Mouse (Mus musculus): ENCODE results near the gene Lefty1.
"Not testable (repeated sequence)": the region's sequence is repeated elsewhere in the genome, so short reads cannot be mapped to it uniquely, and the experiment has no call there.

Gene Lefty1

DNA sequence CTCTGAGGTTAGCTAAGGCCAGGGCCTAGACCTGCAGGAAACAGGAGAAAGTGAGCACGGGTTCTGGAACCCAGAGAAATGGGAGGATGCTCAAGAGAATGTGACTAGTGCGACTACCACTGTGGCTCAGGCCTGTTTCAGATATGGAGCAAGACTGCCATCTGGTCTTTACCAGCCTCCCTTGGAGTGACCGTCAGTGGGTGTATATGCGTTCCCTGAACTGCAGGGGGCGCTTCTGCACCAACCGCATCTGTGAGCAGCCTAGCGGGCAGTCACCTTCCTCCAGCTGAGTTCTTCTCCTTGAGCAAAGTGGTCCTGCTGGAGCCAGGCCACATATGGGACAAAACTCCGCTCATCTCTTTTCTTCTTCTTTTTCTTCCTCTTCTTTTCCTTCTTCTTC, 15.1 kb upstream of the Lefty1 start:
- DNase-seq (ENCODE audit: low spot score in 2 of 2), result no peak

DNA sequence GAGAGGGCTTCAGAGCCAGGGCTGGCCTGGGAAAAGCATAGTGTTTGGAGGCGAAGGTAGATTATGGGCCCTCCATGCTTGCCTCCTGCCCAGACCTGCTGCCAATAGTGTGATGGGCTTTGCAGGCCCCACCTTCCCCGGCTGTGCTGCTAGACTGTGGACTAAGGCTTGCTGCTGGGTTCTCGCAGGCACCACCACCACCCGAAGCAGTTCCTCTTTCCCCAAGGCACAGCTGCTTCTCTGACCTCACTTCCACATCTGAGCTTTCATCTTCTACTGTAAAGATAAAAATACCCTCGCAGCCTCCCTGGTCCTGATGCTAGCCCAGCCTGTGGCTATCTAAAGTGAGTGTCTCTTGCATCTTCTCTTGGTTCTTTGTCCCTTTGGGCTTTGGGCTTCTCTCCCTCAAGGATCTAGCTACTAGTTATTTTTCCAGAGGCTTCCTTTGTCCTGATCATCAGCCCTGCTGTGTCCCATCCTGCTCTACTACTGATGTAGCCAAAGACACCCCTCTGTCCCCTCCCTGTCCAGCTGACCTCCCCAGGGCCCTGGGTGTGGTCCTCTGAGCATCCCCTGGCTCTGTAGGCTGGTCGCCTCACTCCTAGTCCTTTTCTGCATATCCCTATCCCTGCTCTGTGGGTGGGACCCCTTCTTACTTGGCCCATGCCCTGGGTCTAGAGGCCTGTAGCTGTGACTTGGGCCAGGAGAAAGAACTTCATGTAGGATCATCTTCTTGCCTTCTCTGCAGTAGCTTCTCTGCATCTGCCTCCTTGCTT, 12.4 kb upstream of the Lefty1 start:
- DNase-seq (ENCODE audit: low spot score in 2 of 2), result no peak

DNA sequence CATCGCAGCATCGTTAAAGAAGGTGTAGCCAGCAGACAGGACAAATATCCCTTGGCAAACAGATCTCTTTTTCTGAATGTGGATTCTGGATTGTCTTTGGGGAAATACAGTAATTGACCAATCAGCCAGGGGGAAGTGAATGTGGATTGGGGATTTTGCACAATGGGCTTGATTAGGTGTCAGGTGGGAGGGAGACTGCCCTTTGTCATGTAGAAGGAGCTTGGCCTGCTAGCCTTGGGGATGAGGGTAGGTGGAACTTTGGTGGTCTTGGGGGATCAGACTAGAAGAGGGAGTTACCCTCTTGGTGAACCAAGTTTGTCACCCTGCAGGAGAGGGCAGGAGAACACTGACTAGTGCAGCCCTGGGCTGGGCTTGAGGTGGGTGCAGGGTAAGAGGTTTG, 10.1 kb upstream of the Lefty1 start:
- DNase-seq (ENCODE audit: low spot score in 2 of 2), result no peak

DNA sequence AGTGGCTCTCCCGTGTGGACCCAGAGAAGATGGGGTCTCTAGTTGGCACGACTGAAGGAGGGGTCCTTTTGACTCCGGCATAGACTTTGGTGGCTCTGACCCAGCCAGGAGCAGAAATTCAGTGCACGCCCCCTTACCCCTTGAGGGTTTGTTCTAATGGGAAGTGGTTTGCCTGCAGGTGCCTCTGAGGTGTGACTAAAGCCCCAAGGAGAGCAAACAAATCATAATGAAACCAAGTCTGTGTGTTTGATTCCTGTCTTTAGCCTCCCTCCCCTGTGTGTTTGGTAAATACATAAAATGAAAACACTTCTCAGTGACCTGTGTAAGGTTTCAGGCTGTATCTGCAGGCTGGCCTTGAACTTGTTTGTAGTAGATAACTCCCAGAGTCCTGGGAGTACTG, 8.5 kb upstream of the Lefty1 start:
- DNase-seq (ENCODE audit: low spot score in 2 of 2), result no peak

DNA sequence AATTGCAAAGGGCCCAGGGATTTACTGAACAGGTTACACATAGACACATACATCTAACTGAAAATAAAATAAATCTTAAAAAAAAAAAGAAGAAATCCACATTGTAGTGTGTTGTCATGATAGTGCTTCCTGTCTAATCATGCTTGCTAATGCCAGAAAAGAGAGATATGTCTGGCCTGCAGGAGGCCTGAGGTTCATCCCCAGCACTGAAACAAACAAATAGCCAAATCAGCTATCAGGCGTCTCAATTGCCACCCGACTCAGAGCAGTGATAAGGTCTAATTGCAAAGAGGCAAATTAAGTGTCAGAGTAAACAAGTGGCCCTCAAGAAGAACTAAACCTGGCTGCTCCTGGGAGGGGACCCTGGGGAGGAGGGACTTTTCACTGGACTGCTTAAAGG, 5.2 kb upstream of the Lefty1 start:
- DNase-seq (ENCODE audit: low spot score in 2 of 2), result no peak

DNA sequence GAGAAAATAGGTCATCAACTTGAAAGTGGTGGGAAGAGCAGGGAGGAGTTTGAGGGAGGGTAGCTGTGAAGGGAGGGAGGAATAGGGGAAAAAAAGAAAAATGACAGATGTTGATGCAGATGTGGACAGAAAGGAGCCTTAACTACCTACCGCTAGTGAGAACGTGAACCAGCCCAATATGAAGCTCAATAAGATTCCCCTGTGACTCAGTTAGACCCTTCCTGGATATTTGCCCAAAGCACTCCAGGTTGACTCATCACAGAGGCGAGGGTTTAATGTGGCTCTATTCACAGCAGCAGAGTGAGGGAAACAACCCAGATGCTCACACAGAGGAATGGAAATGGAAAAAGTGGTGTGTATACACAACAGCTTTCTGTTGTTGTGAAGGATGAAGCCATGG, 3.7 kb upstream of the Lefty1 start:
- DNase-seq (ENCODE audit: low spot score in 2 of 2), result no peak

DNA sequence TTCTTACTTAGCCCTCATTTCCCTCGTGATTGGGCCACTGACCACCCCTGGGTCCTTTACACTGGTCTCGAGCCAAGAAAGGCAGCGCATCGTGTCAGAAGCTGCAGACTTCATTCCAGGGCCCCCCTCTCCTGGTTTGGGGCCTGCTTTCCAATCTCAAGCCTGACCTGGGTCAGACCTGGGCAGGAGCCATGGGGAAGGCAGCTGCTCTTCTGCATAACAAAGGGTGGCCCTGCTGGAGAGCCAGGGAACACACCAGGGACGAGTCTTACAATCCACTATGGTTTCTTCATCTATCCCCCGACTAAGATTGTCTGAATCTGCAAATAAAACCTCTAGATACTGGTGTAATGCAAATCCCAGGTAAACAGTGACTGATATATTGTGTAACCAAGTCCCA, 1.2 kb upstream of the Lefty1 start:
- no peak for DNase-seq (ENCODE audit: low spot score in 2 of 2)

DNA sequence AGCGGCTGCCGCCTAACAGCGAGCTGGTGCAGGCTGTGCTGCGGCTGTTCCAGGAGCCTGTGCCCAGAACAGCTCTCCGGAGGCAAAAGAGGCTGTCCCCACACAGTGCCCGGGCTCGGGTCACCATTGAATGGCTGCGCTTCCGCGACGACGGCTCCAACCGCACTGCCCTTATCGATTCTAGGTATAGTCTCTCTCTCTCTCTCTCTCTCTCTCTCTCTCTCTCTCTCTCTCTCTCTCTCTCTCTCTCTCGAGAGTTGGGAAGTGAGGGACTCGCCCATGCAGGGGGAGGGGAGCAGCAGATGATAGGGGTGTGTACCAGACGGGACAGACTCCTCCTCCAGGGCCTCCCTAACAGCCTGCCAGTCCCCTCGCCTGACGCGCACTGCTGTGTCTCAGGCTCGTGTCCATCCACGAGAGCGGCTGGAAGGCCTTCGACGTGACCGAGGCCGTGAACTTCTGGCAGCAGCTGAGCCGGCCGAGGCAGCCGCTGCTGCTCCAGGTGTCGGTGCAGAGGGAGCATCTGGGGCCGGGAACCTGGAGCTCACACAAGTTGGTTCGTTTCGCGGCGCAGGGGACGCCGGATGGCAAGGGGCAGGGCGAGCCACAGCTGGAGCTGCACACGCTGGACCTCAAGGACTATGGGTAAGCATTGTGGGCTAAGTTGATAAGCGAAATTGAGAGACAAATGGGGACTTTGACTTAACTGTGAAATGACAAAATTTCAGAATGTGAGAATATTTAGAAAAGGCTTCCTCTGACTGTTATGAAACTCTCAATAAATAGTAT, 2.0 kb downstream of the Lefty1 start:
- not testable (repeated sequence) for DNase-seq (ENCODE audit: low spot score in 2 of 2)

DNA sequence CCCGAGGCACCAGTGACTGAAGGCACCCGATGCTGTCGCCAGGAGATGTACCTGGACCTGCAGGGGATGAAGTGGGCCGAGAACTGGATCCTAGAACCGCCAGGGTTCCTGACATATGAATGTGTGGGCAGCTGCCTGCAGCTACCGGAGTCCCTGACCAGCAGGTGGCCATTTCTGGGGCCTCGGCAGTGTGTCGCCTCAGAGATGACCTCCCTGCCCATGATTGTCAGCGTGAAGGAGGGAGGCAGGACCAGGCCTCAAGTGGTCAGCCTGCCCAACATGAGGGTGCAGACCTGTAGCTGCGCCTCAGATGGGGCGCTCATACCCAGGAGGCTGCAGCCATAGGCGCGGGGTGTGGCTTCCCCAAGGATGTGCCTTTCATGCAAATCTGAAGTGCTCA, 2.8 kb downstream of the Lefty1 start:
- not testable (repeated sequence) for DNase-seq (ENCODE audit: low spot score in 2 of 2)

DNA sequence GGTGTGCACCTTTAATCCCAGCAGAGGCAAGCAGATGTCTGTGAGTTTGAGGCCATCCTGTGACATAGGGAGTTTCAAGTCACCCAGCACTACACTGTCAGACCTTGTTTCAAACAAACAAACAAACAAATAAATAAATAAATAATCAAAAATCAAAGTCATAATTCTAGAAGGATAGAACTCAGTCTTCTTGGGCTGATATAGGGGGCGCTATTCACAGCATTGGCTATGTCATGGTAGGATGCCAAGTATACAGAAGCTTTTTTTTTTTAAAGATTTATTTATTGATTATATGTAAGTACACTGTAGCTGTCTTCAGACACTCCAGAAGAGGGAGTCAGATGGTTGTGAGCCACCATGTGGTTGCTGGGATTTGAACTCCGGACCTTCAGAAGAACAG, 4.0 kb downstream of the Lefty1 start:
- DNase-seq (ENCODE audit: low spot score in 2 of 2), result not testable (repeated sequence)

DNA sequence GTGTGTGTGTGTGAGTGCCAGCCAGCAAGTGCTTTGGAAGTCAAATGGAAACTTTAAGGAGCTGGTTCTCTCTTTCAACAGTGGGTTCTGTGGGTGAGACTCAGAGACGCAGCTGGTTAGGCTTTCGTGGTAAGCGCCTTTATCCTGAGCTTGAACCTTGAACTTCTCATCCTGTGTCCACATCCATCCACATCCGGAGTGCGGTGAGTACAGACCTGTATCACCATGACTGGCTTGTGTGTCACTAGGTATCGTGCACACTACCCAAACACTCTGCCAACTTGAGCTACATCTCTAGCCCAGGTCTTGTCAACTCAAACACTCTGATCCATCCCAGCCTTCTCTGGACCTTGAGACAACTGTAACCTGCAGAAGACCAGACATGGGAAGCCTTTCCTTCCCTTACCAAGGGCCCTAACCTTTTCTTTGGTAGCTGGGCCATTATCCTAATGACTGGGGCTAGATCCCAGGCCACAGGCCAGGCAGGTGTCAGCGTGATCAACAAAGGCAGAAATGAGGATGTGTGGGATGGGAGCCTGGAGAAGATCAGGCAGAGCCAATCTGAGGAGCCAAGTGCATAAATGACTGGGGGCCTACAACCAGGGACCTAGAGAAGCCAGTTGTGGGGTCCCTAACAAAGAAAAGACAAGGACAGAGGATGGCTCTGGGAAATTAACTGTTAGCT, 6.1 kb downstream of the Lefty1 start:
- no peak for DNase-seq (ENCODE audit: low spot score in 2 of 2)

DNA sequence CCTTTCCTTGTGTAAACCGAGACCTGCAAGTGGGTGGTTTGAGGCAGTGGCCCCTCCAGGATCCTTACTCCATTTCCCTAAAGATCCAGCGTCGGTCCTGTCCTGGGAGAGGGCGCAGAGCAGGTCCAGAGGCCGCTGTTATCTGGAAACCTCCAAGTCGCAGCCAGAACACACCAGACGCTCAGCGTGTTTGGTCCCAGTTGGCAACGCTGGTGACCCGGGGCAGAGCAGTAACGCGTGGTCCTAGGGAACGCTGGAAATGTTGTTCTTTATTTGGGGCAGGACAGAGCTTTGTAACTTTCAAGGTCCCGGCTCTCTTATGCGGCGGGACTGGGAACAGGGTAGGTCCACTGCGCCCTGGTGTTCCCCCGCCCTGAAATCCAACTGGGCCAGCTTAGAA, 6.9 kb downstream of the Lefty1 start:
- no peak for DNase-seq (ENCODE audit: low spot score in 2 of 2)

DNA sequence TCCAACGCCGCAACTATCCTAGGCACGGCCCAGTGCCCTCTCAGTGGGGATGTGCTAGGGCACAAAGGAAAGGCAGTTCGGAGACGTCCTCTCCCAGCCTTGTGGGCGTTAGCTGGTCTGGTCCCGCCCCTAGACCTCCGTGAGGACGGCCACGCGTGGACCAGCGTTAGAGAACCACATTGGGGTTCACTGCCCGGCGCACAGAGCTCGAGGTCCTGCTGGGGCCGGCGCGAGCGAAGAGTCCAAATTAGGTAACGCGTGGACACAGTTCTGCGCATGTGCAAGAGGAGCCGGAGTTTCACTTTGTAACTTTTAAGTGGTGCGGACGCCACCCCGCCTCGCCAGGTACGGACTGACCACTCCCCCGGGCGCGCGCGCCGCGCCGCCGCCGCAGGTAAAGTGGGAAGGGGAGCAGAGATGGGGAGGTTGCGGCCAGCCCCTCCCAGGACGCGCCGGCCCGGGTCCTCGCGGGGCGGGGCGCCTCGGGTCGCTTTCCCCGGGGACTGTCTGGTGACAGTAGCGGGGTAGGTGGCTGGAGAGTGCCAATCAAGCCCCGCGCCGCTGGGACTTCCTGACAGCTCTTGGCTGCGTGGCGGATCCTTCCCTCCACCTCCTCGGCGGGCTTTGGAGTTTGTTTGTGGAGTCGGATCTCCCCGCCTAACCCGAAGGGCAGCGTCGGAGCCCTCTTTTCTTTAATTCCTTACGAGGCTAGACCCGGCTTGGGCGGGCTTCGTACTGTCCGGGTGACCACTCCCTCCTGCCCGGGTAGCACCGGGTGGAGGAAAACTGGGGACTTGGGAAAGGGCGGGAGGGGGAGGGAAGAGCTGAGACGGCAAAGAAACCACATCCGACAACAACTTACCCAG, 7.6 kb downstream of the Lefty1 start, which contains the start of gene Tmem63a:
TSS of gene Tmem63a (plus strand) at position 179 of the 866 bp plus-strand sequence.
- DNase-seq (ENCODE audit: low spot score in 2 of 2), result peak; percentile 58 to 69

DNA sequence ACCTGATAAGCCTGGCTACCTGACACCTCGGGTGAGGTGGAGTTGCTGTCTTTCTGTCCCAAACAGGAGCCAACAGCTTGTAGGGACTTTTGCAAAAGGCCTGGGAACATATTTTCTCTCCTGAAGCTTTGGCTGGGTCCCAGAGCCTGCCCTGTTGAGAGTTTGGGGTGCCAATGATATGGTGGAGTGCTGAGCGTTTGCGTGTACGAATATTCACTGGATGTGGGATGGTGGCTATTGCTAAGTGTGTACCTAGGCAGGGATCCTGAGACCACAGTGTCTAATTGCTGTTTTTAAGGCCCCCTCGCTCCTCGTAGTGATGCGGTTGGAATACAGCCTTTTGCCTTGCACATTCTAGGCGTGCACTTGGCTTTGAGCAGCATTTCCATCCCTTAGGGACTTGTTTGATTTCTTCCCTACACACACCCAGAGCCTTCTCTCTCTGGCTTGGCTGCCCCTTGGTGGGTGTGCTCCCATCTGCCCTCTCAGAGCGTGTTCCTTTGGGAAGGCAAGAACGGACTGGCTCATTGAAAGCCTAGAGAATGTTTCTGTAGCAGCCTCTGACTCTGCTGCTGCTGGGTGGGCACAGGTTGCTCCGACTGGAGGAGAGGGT, 8.3 kb downstream of the Lefty1 start:
- no peak for DNase-seq (ENCODE audit: low spot score in 2 of 2)

DNA sequence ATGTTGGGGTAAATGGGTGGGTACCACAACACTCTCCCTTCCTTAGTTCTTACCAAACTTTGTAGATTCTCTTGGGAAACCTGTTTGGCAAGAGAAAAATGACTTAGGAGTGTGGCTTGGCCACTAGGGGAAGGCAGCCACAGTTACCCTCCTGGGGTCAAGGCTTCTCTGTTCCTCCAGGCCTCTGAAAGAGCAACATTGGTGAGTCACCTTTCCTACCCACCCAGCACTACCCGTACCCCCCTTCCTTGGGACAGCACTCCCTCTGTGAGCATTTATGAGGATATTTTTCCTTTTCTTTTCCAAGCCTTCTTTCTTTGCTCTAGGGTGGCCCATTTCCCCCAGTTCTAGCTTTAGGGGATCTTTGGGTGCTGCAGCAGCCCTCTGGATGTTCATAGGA, 9.1 kb downstream of the Lefty1 start:
- no peak for DNase-seq (ENCODE audit: low spot score in 2 of 2)

DNA sequence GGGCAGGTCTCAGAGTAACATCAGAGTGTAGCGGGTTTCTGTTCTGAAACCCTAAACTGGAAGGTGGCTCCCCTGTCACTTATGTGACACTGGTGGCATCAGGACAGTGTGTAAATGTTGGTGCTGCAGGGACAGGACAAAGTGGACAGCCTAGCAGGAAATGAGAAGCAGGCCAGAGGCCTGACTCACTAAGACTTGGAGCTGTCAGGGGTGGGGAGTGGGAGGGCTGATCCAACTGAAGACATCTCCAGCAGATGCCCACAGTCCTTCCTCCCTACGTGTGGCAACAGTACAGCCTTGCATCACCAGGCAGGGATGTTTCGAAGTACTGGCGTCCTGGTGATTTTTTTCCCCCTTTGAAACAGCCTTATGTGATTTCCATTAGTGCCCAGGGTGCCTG, 9.7 kb downstream of the Lefty1 start:
- DNase-seq (ENCODE audit: low spot score in 2 of 2), result no peak

DNA sequence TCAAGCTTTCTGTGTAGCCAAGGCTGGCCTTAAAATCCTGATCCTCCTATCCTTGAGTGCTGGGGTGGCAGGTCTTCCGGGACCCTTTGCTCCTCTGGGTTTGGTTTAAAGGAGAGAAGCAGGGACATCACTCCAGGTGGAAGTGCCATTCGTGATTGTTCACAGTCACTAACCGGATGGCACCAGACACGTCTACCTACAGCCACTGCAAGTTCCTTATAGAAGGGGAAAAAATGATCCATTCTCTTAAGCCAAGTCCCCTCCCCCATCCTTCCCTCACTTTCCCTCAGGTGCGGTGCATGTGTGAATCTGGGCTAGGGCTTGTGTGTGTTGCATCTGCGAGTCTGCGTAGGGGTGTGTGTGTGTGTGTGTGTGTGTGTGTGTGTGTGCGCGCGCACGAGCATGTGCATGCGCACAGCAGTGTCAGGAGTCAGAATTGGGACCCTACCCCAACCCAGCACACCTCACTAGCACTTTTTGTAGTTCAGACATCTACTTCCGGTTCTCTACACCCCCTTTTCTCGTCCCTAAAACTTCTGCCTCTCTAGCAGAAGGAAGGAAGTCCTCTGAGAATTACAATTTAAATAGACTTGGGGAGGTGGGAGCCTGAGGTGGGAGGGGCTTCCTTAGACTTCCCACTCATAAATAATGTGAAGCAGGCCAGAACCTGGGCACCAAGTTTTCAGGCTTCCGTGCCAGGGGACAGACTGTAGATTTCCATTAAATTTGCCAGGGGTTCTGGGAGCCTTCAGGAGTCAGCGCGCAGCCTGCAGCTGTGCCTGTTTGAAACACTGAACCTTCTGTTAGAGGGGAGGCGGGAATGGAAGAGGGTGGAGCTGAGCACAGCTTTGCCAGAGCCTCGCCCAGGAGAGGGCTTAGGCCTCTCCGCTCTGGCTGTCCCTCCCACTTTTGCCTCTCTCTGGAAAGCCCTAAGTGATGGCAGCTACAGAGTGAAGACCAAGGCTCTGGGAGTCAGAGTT, 10.5 kb downstream of the Lefty1 start:
- DNase-seq (ENCODE audit: low spot score in 2 of 2), result peak in 1 of 2 experiments; percentile 22

DNA sequence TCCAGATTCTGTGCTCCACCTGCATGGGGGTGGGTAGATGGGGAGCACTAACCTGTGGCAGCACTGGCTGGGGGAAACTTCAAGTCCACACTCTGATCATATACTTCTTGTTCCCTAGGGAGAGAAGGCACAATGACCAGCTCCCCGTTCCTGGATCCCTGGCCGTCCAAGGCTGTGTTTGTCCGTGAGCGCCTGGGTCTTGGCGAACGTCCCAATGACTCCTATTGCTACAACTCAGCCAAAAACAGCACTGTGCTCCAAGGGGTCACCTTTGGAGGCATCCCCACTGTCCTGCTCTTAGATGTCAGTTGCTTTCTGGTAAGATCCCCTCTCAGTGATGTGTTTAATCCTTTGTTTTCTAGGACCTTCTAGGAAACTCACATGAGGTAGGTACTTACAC, 11.6 kb downstream of the Lefty1 start:
- no peak for DNase-seq (ENCODE audit: low spot score in 2 of 2)

DNA sequence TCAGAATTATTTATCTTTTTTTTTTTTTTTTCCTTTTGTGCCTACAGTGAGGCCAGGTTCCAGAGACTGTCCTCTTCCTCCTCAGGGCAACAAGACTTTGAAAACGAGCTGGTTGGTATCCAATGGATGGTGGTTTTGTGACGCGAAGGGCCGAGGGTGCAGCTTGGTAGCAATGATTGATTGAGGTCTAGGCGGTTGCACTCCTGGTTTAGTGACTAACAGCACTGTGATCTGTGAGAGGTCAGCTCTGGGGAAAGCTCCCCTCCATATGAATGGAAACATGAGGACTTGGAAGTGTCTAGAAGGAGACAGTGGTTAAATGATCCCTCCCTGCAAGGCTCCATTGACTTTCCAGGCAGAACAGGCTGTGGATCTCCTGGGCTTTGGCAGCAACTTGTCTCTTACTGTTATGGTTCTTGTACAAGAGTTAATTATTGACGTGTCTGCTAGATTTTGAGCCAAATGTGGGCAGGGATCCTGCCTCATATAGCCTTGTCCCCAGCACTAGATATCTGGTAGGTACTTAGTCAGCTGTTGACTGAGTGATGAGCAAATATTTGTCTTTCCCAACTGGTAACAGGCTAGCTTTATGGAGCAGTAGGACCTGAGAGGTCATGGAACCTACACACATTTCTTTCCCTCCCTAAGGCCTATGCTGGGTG, 17.4 kb downstream of the Lefty1 start:
- no peak for DNase-seq (ENCODE audit: low spot score in 2 of 2)

Measured in thymus, postnatal 10 days (tissue).